Mouse (Mus musculus) CD8-positive naive resting alpha-beta T cell, adult 2 months (primary cell): Measurements from ENCODE around the gene Afdn.
"Not testable (repeated sequence)": the region's sequence is repeated elsewhere in the genome, so short reads cannot be mapped to it uniquely, and the experiment has no call there.

Source experiments
- DNase-seq, 2 experiments: peaks; one replicate each; pipeline ENCODE4 v3.0.0; 2022; ENCODE audit warnings: low read depth in 2 of 2, low spot score in 2 of 2

Afdn gene

DNA sequence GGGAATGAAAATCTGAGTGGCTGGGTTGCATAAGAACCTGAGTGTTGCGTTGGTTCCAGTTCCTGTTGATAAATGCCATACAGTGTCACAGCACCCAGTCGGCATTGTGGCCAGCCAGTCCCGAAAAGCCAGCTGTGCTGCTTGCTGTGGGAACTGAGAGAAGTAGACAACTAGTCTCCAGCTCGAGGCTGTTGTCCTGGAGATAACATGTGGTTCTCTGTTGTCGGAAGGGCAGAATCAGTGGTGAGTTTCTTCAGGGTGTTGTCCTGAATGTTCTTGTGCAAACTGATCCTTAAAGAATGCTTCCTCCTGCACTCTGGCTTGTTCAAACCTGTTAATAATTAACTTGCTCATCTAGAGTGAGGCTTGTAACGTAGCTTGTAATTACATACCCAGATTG lies 107.1 kb downstream of the Afdn start:
- DNase-seq: no peak

DNA sequence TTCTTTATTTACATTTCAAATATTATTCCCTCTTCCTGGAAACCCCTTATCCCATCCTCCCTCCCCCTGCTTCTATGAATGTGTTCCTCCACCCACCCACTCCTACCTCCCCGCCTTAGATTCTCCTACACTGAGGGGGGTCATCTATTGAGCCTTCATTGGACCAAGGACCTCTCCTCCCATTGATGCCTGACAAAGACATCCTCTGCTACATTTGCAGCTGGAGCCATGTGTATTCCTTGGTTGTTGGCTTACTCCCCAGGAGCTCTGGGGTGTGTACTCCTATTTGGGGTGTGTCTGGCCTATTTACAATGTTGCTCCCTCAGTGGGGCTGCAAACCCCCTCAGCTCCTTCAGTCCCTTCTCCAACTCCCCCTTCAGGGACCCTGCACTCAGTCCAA lies 109.9 kb downstream of the Afdn start:
- no peak for DNase-seq

DNA sequence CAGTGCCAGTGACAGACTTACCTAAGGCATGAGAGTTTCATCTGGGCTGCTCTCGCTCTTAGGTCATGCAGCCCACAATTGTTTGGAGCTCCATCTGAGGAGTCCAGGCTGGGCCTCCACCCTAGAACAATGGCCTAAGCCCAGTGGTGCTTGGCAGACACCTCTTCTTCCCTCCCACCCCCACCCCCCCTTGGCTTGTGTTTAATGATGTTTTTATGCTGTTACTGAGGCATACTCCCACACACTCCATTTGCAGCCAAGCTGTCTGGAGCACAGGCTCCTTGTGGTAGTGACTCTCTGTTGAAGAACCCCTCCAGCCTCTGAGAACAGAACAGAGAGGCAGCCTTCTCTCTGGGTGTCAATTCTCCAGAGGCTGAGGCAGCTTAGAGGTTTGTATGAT lies 113.9 kb downstream of the Afdn start:
- DNase-seq: no peak

DNA sequence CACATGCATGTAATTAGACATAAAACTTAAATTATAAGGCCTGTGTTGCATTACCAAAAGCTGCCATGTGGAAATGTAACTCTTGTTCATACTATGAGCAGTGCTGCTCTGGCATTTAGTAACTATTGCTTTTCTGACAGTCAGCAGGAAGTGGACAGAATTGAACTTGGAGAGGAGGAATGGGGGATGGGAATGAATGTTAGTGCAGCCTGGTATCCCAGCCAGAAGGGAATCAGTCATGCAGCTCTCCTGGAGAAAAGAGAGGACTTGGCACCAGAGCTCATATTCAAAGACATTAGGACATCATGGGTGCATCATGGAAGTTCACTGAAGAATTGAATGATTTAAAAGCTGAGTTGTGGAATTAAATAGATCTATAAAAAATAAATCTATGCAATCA lies 117.1 kb downstream of the Afdn start:
- no peak for DNase-seq

DNA sequence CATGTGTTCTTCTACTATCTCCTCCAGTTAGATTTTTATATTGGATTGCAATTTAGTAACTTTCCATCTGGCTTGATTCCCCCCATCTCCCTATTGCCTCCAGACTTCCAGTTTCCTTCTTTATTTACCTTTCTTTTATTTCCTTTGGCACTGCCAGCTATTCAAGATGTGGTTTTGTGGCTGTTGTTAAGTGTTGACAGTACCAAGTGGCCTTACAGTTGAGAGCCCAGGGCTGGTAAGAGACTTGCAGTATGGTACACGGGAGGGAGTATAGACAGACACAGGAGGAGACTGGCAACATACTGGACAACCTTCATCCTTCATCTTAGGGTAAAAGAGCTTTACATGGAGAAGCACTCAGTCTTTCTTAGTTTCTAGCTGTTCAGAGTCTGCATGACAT lies 119.4 kb downstream of the Afdn start:
- no peak for DNase-seq

DNA sequence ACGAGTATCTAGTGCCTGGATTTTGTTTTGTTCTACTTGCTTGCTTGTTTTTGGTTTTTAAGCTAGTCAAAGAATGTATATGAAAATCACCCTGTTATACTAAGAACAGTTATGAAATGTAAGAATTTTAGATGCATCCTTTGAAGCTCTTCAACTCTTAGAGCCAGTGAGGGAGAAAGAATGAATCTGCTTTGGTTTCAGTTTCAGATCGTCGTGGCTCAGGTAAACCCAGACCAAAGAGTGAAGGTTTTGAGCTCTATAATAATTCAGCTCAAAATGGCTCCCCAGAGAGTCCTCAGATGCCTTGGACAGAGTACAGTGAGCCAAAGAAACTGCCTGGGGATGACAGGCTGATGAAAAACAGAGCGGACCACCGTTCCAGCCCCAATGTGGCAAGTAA lies 123.2 kb downstream of the Afdn start:
- DNase-seq: no peak

DNA sequence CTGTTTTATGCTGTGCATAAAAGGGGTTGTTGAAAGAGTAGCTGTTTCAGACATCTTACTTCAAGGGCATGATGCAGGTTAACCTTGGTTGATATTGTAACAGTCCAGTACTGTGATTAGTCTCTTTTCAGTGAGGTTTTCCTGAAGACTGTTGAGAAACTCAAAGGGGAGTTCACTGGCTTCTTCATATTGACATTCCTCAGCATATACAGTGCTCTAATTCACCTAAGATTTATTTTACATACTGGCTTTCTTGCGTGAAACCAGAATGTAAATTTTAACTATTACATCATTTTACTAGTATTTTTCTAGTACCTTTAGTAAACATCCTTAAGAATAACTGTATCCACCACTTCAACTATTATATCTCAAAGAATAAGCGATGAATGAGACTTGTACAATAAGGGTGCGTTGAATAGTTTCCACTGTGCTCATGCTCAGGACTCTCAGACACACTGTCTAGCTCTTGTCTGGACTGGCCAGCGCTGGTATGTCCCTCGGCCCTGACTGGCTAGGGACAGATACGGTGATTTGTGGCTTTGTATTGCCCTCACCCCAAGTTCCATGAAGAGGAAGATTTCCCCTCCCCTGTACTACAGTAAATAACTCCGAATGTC lies 129.6 kb downstream of the Afdn start:
- no peak for DNase-seq

DNA sequence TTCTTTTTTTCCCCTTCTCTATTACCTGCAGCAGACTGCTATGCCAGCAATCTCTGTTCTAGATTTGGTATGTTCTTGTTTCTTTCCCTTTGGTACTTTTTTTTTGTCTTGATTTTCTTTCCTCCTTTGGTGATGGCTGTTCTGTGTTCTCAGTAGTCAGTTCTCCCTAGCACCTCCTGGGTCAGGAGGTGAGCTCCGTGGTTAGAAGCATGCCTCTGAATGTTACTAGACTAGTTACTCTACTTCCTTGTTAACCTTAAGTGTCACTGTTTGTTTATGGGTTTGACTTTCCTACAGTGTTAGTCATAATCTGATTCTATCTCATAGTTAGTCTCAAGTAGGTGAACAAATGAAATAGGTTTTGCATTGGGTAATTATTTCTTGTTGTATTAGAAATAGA lies 130.6 kb downstream of the Afdn start:
- DNase-seq: no peak

DNA sequence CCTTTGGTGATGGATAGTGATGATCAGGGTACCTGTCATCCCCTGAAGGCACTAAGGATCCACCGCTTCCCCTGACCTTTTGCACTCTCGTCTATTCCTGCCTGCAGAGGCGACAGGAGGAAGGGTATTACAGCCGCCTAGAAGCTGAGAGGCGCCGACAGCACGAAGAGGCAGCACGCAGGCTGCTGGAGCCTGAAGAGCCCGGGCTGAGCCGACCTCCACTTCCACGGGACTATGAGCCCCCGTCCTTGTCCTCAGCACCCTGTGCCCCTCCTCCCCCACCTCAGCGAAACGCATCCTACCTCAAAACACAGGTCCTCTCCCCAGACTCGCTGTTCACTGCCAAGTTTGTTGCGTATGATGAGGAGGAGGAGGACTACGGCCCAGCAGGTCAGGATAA lies 138.5 kb downstream of the Afdn start:
- DNase-seq: no peak

DNA sequence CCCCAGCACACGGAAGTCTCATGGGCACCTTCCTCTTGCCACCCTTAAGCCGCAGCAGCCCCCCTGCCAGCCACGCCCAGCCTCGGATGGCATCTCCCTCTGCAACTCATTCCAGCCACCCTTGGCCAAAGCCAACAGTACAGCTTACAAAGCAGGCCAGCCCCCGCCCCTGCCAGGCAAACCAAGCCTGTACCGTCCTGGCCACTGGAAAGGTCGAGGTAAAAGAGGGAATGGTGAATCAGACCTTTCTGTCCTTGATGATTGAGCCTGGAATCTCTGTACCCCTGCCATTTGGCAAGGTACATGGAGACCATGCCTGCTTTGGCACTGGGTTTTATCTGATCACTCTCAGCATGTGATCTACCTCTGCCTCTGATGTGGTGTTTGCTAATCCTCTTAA lies 138.9 kb downstream of the Afdn start:
- DNase-seq: no peak

DNA sequence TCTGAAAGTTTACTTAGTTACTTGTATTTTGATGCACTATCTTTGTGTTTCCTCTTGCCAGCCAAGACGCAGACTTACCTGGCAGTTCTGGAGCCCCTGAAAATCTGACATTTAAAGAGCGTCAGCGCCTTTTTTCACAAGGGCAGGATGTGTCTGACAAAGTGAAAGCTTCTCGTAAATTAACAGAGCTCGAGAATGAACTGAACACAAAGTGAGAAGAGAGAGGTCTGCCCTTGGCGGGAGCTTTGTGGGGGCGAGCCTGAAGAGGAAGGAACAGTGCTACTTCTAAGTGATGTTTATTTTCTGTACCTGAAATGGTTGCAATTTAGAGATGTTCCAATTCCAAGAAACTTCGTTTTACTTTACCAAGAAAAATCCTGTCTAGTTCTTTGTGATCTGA lies 143.5 kb downstream of the Afdn start:
- no peak for DNase-seq

DNA sequence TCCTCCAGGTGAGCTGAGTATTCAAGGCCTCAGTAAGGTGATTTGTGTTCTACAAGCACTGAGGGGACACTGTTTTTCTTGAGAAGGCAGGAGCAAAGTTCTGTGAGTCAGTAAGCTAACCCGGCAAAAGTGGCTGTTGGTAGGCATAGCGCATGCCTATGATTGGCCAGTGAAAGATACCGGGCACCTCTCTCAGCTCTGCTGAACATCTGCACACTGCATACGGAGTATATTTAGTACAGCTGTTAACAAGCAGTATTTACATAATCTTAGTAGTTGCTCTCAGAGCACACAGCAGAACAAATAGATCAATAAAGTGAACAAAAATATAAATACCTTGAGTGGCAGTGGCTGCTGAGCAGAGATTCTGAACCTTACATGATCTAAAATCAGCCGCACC lies 146.7 kb downstream of the Afdn start:
- DNase-seq: no peak

DNA sequence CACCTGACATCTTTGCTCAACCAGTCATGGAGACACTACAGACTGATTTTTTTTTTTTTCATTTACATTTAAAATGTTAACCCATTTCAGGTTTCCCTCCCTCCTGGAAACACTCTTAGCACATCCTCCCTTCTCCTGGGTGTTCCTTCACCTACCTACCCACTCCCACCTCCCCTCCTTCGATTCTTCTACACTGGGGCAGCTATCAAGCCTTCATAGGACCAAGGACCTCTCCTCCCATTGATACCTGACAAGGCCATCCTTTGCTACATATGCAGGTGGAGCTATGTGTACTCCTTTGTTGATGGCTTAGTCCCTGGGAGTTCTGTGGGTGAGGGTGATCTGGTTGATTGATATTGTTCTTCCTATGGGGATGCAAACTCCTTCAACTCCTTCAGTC lies 147.3 kb downstream of the Afdn start:
- no peak for DNase-seq

DNA sequence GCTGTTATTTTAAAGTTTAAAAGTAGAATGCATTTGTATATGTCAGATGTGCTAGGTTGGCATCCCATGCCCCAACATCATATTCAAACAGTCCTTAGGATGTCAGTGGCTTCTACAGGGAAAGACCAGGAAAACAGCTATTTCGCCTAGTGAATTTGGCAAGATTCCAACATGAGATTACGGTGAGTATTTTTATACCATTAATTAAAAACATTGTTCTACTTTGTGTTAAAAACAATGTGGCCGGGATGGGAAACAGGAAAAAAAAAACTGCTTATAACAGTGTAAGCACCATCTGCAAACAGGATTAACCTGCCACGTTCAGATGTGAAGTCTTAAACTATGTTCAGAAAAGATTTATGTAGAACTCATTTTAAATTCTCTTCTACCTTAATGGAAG lies 153.6 kb downstream of the Afdn start:
- DNase-seq: no peak

DNA sequence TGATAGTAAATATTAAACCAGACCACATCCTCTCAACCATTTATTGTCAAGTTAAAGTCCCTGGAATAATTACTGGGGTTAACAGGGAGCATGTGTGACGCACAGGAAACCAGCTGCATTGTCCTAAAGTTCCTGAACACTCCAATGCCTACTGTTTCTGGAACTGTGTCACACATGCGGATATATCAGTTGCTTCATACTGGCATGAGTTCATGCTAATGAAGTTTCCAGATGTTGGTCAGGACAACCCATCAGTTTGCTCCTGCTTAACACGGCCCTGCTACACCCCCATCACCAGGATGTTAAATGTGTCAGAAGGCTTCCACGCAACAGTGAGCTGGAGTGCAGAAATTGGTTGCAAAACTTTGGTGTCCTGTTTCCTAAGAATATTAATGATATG lies 154.2 kb downstream of the Afdn start:
- no peak for DNase-seq

DNA sequence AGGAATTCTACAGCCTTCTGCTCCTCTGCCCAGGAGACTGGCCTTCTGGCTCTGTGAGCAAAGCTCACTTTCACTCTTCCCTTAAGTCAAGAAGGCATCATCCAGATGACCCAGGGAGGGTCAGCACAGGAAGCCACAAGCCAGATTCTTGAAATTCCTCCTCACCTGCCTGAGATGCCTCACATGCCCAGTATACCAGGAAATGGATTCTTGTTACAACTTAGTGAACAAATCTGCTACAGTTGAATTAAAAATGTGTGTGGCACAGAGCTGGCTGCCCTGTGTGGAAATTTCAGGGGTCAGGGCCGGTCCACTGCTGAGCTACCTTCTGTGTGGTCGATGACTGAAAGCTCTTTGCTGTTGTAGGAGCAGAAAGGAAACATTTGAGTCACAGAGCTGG lies 160.4 kb downstream of the Afdn start:
- no peak for DNase-seq

DNA sequence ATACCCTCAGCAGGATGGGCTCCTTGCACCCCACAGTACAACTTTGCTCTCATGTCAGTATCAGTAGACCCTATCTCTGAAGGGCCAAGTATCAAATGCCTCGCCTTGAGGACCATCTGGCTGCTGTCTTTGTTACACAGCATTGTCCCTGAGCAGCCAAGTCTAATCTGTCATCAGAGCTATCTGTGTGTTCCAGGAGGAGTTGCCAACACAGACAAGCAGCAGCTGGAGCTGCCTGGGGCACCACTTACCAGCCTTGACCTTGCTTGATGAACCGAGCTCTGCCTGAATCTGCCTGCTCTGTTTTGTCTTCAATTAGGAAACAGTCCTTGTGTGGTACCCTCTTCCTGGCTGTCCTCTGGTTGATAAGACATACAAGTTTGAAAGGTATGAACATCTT lies 163.1 kb downstream of the Afdn start:
- no peak for DNase-seq

DNA sequence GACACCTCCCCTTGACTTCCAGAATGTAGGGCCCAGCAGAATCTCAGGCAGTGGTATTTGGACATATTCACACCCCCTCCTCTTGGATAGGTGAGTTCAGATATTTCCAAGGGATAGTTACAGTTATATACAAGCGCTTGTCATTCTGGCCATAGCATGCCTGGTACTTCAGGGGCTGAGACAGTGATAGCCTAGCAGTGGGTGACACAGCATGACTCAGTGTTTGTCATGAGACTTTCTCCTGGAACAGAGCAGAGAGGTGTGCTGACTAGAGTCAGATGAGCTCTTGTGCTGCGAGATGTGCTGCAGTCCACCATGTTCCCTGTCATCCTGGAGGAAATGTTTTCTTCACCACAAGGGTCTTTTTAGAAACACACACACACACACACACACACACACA lies 164.2 kb downstream of the Afdn start:
- DNase-seq: no peak

DNA sequence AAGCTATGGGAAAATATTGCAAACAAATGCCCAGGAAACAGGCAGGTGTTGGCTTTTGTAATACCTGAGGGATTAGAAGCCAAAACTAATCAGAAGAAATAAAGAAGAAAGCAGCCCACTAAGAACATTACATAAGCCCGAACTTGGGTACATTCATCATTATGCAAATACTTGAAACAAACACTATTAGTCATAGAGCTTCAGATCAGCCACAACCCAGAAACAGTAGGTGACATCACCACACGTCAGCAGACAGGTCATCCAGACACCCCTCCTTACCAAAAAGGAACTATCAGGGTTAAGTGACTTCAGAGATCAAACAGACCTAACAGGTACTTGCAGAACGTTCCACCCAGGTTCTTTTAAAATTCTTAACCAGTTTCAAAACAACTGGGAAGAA lies 165.6 kb downstream of the Afdn start:
- DNase-seq: no peak

DNA sequence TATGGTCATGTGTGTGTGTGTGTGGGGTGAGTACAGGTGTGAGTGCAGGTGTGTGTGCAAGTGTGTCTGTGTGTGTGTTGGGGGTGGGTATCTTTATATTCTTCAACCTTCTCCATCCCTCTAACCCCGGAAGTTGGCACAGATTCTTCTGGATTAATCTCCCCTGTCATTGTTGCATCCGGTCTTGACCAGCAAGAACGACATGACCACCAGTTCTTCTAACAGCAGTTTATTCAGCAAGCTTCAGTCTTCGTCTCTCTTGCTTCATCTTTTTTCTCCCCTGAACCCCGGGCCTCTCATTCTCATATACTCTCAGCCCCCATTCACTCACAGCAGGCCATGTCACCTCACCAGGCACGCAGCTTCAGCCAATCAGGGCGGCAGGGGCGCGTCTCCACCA lies 170.1 kb downstream of the Afdn start:
- no peak for DNase-seq

DNA sequence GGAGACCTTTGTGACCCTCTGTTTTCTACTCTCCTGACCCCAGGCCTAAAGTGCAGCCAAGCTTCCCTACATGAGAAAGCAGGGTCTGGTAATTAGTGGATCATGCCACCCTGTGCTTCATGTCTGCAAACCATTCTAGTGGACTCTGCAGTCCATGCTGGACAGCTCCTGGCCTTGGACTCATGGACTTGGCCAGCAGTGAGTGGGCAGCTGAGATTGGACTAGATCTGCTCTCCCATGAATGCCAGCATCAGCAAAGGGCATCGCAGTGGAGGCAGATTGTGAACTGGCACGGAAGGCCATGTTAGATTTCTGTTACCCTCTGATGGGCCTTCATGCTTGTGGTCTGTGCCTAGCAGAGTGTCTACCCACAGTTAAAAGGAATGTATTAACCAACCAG lies 175.0 kb downstream of the Afdn start:
- DNase-seq: not testable (repeated sequence)

DNA sequence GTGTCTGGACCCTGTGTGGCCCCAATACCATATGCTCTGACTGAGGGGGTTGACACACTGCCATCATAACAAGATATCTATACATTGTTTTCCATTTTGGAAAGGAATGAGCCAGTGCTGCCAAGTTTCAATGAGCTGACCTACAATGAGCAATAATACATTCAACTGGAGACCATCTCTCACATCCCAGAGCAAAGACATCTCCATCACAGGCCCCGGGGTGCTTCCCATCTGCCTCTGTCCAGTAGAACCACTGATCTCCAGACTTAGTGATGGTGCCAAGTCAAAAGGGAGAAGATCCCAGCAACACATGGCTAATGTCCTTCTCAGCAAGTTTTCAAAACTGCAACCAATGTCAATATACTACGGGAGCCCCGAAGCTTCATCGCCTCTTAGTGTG lies 177.4 kb downstream of the Afdn start:
- DNase-seq: no peak

DNA sequence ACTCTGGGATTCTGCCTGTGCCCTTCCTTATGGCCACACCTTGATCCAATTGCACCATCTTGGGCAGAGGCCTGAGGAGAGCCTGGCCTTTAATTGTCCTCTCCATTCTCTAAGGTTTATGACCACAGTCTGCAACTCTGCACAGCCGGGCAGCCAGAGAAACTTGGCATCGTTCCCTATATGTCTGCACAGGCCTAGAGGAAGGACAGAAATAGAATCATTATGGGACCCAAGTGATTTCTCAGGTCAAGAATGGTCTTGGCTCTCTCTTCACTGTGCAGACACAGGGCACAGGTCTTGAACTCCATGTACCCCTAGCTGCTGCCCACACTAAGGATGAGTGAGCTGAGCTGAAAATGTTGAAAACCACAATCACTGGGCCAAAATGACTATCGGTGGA lies 178.3 kb downstream of the Afdn start:
- DNase-seq: no peak

DNA sequence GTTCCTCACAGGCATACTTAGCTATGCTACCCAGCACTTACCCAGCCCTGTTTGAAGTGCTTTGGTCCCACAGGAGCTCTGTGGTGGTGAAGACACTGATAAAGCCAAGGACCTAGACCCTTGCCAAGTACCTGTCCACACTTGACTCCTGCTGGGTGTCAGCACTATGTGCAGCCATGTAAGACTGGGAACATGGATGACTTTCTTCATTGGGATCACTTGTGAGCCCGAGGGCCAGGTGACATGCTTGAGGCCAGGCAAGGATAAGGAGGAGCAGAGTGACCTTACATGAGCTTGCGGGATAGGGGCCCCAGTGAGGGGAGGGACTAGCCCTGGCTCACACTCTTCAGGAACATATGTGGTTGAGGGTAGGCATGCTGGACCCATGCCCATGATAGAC lies 178.9 kb downstream of the Afdn start:
- not testable (repeated sequence) for DNase-seq
